Mouse (Mus musculus): ENCODE data around the gene Cacna1d.

GRCm38 (mm10) chr14:30196959-30197358, 294.3 kb downstream of the Cacna1d start:
- TF ChIP-seq CTCF (IDR thresholded peaks at IDR 0.05; ENCODE audit: low read depth) (no peak), EP300 (IDR thresholded peaks at IDR 0.05; ENCODE audit: low read depth) (no peak)

Measured in heart, postnatal 0 days (tissue).